Mouse (Mus musculus) lung, postnatal 0 days (tissue): ENCODE results near the gene Ccdc34.

ENCODE experiments used
- CTCF ChIP-seq: IDR thresholded peaks from 2 replicates; pipeline ENCODE4 v1.5.1; 2016; ENCODE audit warnings: antibody characterized with exemption, mild to moderate bottlenecking
- EP300 ChIP-seq: IDR thresholded peaks from 2 replicates; pipeline ENCODE4 v1.6.1; 2016; ENCODE audit warnings: antibody characterized with exemption, mild to moderate bottlenecking, control low read depth

- TF ChIP-seq CTCF, result no peak
- no peak for TF ChIP-seq EP300
These were observed 42.8 kb upstream of the Ccdc34 start for GRCm38 (mm10) chr2:109974807-109975206.
